Mouse (Mus musculus) midbrain, embryonic 11.5 days (tissue): ENCODE measurements around the gene Nat9. TPM values are rescaled to one million over a fixed set of nuclear protein-coding genes. Genes with fewer than 3 reads are reported as not detected.

Experiments
- ATAC-seq: fragments of 200-750 bp; cut with Nextera tagmentation; 2 replicates; pipeline ENCODE4 v1.8.0; 2017; ENCODE audit warnings: moderate TSS enrichment, moderate library complexity; ENCODE audit not compliant: low FRiP score
- DNase-seq: peaks from one replicate; pipeline ENCODE4 v3.0.0; 2015; ENCODE audit warnings: low spot score; ENCODE audit errors: missing footprints
- H3K27ac ChIP-seq: fragments of 300-500 bp; sonication (generic); 2 replicates; pipeline ENCODE4 v1.5.1; 2014; ENCODE audit warnings: low read depth, low read length
- H3K27me3 ChIP-seq: fragments of 300-500 bp; sonication (generic); 2 replicates; pipeline ENCODE4 v1.6.1; 2014; ENCODE audit warnings: mild to moderate bottlenecking, low read length, moderate library complexity, mixed read lengths; ENCODE audit not compliant: control insufficient read depth, insufficient read depth
- H3K36me3 ChIP-seq: fragments of 300-500 bp; sonication (generic); 2 replicates; pipeline ENCODE4 v1.6.1; 2014; ENCODE audit warnings: mild to moderate bottlenecking, low read length, moderate library complexity, mixed read lengths; ENCODE audit not compliant: control insufficient read depth, insufficient read depth
- H3K4me1 ChIP-seq: fragments of 300-500 bp; sonication (generic); 2 replicates; pipeline ENCODE4 v1.6.1; 2014; ENCODE audit warnings: low read length; ENCODE audit not compliant: control insufficient read depth, insufficient read depth
- H3K4me2 ChIP-seq: fragments of 300-500 bp; sonication (generic); 2 replicates; pipeline ENCODE4 v1.6.1; 2014; ENCODE audit warnings: mild to moderate bottlenecking, moderate library complexity
- H3K4me3 ChIP-seq: fragments of 300-500 bp; sonication (generic); 2 replicates; pipeline ENCODE4 v1.5.1; 2014; ENCODE audit warnings: low read depth, low read length
- H3K9ac ChIP-seq: fragments of 300-500 bp; sonication (generic); 2 replicates; pipeline ENCODE4 v1.6.1; 2014; ENCODE audit warnings: low read length
- H3K9me3 ChIP-seq: fragments of 300-500 bp; sonication (generic); 2 replicates; pipeline ENCODE4 v1.6.1; 2016; ENCODE audit warnings: low read length; ENCODE audit not compliant: control insufficient read depth
- WGBS: fragments of 180-500 bp; shearing (Covaris S2); extraction: QIAGEN DNeasy Blood & Tissue Kit; methylation state at CpG from one replicate; pipeline ENCODE4 v1.1.7; 2014; 5-methylcytosine and 5-hydroxymethylcytosine counted together
- polyA plus RNA-seq: library from polyadenylated mRNA; unstranded; fragments of >200 nt; fragmentation: Nextera tagmentation; extraction: Ambion mirVana; gene quantifications from 2 replicates; pipeline ENCODE4 v1.2.1, GENCODE M21; 2014

The Nat9 gene
- 17.7 and 19.2 TPM in 2 replicates for polyA plus RNA-seq

DNA sequence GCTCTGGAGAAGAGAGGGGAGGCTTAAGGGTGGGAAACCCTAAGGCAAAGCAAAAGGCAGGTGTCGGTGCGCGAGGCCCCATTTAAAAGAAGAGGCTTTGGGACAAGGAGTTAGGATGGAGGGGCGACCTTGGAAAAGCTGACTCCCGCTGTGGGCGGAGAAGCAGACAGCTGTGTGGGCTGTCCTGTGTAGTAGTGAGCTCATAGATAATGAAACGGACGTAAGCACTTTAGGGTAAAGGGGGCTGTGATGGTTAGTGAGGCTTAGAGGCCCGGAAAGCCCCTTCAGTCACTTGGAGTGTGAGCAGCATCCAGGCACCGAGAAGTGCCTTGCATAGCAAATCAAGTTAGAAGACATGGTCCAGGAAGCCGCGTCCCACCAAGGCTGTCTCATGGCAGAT is at the start of gene Nat9:
Gene Nat9 (minus strand): TSS at position 167 of the 400 bp plus-strand sequence.
- ATAC-seq (peak; percentile 49; the same call in 1 of the 2 replicates), DNase-seq (no peak)
- H3K4me3 ChIP-seq = peak within 1 kb of the TSS; percentile 54
- peaks cover 10% of the 10 kb centered on the region; the same call in 1 of the 2 replicates for H3K4me1 ChIP-seq
- no peaks in the 10 kb centered on the region for H3K36me3 ChIP-seq
- peak within 1 kb of the TSS; percentile 91 for H3K4me2 ChIP-seq
- H3K9ac ChIP-seq = peak within 1 kb of the TSS; percentile 75
- H3K9me3 ChIP-seq = no peaks in the 10 kb centered on the region
- peak within 1 kb of the TSS; percentile 2; the same call in 1 of the 2 replicates for H3K27ac ChIP-seq
- WGBS = 12% methylated on average over 12 of the region's 12 CpGs
- no peaks in the 10 kb centered on the region for H3K27me3 ChIP-seq

DNA sequence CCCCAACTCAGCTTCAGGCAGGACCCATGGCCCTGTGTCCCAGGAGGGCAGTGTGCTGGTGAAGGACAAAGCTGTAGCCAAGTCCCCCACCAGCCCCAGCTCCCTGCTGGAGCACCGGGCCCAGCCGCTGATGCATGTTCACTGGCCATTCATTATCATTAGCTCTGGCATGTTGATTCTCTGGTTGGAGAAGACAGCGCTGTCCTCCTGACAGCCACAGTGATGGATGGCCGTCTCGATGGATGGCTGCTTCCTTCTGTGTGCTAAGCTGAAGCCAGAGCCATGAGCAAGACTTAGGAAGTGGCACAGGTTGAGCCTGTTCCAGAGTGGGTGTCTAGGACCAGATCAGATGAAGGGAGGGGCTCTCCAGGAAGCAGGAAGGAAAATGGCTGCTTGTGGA is 48.9 kb upstream of the Nat9 start:
- H3K4me3 ChIP-seq = no peak overlapping the region
- DNase-seq = no peak
- no peak overlapping the region for H3K27ac ChIP-seq
- H3K9ac ChIP-seq = no peak overlapping the region
- 73% methylated on average over 5 of the region's 5 CpGs for WGBS
- peaks cover 27% of the 10 kb centered on the region for H3K4me1 ChIP-seq
- no peaks in the 10 kb centered on the region for H3K36me3 ChIP-seq
- no peak overlapping the region for H3K4me2 ChIP-seq
- no peaks in the 10 kb centered on the region for H3K9me3 ChIP-seq
- H3K27me3 ChIP-seq = no peaks in the 10 kb centered on the region
- ATAC-seq = no peak

DNA sequence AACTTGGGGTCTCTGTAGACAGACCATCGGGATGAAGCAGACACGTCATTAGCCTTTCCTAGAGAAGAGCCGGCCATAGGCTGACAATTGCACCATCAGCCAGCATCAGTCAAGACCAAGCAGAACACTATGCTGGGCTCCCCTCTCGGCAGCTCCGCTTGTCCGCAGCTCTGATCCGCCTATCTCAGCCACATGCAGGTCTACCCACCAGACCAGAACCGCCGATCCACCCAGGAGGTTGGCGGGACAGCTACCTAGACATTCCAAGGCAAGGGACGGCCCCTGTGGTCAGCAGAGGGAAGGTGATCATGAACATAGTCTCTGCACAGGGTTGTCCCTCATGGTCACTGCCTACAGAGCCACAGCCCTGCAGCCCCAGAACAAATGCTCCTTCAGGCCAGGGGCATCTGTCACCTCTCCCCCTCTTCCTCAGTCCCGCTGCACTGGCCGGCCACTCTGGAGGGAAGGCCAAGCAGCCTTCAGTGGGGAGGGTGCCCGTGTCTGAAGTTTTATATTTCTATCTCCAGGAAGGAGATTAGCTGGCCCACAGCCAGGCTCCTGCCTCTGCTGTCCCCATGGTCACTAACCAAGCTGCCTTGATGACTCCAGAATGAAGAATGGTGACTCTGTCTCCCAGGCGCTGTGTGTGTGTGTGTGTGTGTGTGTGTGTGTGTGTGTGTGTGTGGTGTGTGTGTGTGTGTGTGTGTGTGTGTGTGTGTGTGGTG is 46.8 kb upstream of the Nat9 start:
- WGBS = 76% methylated on average over 14 of the region's 15 CpGs
- DNase-seq = no peak
- no peak for ATAC-seq
- no peaks in the 10 kb centered on the region for H3K36me3 ChIP-seq
- no peak overlapping the region for H3K9ac ChIP-seq
- peak overlapping the region; percentile 30; the same call in 1 of the 2 replicates for H3K27ac ChIP-seq
- peaks cover 29% of the 10 kb centered on the region for H3K4me1 ChIP-seq
- H3K4me3 ChIP-seq = no peak overlapping the region
- no peak overlapping the region for H3K4me2 ChIP-seq
- H3K27me3 ChIP-seq = no peaks in the 10 kb centered on the region
- no peaks in the 10 kb centered on the region for H3K9me3 ChIP-seq

DNA sequence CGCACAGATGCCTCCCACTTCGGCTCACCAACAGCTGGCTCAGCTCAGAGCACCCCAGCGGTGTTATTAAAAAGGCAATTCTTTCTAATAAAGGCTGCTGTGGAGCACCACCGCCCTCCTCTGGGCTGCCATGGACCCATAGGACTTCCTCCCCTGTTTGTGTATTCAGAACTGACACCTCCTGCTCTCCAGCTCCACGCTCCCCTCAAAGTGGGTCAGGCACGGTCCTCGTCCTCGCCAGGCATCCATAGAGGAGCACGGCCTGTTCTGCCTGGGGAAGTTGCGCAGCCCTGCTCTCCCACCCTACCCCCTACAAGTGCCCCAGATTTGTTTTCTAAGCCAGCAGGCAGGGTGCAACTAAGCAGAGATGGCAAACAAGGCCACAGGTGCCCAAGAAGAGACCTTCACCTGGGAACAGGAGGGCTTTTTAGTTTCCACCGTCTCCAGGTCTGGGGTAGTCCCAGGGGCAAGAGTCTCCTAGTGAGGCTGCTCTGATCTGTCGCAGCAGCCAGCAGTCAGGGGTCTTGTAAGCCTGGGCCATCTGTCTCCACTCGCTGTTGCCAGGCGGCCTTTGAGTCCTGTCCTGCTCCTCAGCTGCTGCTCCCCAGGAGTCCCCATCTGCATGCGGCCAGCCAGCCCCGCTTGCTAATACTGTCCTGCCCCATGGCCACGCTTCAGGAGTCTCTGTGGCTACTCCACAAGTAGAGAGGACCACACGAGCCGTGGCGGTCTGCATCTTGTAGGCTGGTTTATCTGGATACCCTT is 46.0 kb upstream of the Nat9 start:
- Histone ChIP-seq H3K36me3 (no peaks in the 10 kb centered on the region), H3K4me3 (no peak overlapping the region), H3K27ac (peak overlapping the region; percentile 30; the same call in 1 of the 2 replicates), H3K4me2 (no peak overlapping the region), H3K4me1 (peaks cover 29% of the 10 kb centered on the region), H3K9ac (no peak overlapping the region), H3K9me3 (no peaks in the 10 kb centered on the region), H3K27me3 (no peaks in the 10 kb centered on the region)
- WGBS = 45% methylated on average over 20 of the region's 20 CpGs
- peak; percentile 60 for ATAC-seq
- no peak for DNase-seq

DNA sequence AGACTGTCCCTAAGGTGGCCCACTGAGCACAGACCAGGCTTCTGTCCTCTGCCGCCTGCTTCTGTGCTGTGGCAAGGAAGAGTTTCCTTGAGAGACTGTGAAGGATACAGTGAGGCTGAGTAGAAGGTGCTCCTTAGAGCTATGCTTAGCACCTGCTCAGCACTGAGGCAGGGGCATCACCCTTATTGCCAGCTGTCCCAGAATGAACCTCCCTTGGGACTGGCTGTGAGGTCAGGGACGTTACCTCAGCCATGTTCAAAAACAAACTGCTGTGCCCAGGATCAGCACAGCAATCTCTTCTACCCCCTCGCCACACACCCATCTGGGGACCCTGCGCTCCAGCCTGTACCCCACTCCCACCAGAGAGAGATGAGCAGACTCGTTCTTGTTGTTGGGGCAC is 45.2 kb upstream of the Nat9 start:
- H3K4me3 ChIP-seq = no peak overlapping the region
- ATAC-seq (no peak), DNase-seq (no peak)
- no peaks in the 10 kb centered on the region for H3K9me3 ChIP-seq
- H3K9ac ChIP-seq = no peak overlapping the region
- H3K27ac ChIP-seq = no peak overlapping the region
- WGBS = 68% methylated on average over 5 of the region's 5 CpGs
- H3K27me3 ChIP-seq = no peaks in the 10 kb centered on the region
- H3K4me1 ChIP-seq = peaks cover 34% of the 10 kb centered on the region
- no peak overlapping the region for H3K4me2 ChIP-seq
- H3K36me3 ChIP-seq = no peaks in the 10 kb centered on the region

DNA sequence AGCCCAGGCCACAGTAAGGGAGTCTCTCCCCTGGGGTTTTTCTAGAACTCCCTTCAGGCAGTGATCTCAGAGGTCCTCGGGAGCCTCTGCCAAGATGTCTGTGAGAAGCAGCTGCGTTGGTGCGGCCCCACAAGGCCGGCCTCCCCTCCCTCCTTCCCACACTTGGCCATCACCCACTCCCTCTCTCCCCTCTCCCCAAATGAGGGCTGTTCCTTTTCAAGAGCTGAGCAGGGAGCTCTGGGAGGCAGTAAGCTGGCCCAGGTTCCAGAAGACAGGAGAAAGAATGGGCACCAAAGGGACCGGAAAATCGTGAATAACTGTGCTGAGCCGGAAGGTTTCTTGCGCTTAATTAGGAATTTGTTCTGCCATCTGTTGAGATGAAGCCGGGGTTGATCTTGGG is 44.3 kb upstream of the Nat9 start:
- H3K27ac ChIP-seq = no peak overlapping the region
- no peak overlapping the region for H3K9ac ChIP-seq
- H3K4me2 ChIP-seq = no peak overlapping the region
- no peaks in the 10 kb centered on the region for H3K27me3 ChIP-seq
- H3K9me3 ChIP-seq = no peaks in the 10 kb centered on the region
- ATAC-seq (no peak), DNase-seq (no peak)
- no peak overlapping the region for H3K4me3 ChIP-seq
- H3K36me3 ChIP-seq = no peaks in the 10 kb centered on the region
- peaks cover 44% of the 10 kb centered on the region for H3K4me1 ChIP-seq
- WGBS = 55% methylated on average over 9 of the region's 9 CpGs

DNA sequence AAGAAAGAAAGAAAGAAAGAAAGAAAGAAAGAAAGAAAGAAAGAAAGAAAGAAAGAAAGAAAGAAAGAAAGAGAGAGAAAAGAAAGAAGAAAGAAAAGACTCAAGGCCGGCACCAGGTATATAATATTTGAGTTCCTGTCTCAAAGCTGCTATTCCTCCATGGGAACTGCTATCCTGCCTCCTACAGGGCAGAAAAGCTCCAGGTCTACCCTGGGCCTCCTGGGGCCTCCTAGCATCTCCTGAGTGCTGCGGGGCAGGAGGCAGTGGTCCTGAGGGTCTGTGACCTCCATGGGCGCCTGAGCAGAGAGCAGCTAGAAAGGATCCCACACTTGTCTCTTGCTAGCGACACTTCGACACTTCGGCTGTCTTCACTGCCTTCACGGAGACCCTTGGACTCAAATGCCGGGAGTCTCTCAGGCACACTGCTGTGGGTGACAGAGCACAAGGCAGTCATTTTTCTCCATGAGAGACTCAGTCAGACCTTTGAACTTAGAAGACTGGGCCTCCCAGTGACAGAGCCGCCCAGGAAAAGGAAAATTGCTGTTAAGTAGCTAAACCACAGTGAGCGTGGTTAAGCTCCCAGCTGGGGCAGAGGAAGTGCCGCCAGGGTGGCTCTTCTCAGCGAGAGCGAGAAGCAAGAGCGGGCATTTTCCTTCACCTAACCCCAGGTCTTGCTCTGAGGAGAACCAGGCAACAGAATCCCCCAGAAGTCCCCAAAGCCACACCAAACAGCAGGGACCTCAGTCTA is 43.7 kb upstream of the Nat9 start:
- no peak for DNase-seq
- Histone ChIP-seq H3K27me3 (no peaks in the 10 kb centered on the region), H3K4me3 (no peak overlapping the region), H3K4me2 (no peak overlapping the region), H3K27ac (no peak overlapping the region), H3K9ac (no peak overlapping the region), H3K36me3 (no peaks in the 10 kb centered on the region), H3K9me3 (no peaks in the 10 kb centered on the region), H3K4me1 (peaks cover 46% of the 10 kb centered on the region)
- no peak for ATAC-seq
- 58% methylated on average over 14 of the region's 14 CpGs for WGBS

DNA sequence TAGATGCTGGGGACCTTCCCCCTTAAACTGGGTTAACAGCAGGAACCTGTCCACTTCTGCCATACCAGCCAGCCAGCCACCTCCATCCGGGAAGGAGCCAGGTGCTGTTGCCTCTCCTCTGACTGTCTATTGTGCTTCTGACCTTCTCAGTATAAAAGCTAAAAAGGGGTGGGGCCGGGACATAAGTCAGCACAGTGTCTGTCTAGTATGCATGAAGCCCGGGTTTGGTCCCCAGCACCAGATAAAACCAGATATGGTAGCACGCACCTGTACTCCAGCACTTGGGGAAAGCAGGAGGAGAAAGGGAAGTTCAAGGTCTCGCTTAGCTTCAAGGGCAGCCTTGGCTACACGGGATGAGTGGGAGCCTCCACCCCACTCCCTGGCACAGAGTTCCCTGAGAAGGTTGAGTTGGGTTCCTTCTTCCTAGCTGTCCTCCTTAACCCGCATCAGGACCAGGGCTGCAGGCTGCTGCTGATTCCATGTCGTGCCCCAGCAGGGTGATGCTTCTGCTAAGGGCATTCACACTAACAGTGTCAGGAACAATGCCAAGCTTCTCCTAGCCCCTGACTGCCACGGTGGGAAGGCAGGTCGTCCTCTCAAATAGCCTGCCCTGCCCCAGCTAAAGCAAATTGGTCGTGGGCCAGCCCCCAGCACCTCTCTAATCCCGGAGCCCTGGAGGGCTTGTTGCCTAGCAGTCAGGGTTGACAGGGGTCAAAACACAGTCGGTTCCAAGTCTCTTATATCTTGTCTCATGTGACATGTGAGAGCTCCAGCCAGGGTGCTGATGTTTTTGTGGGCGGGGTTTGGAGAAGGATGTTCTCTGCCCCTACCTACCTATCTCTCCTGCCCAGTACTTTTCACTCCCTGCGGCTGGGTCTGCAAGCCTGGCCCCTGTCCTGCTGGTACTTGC is 41.6 kb upstream of the Nat9 start:
- H3K36me3 ChIP-seq = no peaks in the 10 kb centered on the region
- WGBS = 52% methylated on average over 15 of the region's 15 CpGs
- H3K4me1 ChIP-seq = peaks cover 45% of the 10 kb centered on the region
- ATAC-seq = no peak
- no peak for DNase-seq
- no peak overlapping the region for H3K4me3 ChIP-seq
- H3K27me3 ChIP-seq = no peaks in the 10 kb centered on the region
- no peak overlapping the region for H3K9ac ChIP-seq
- H3K9me3 ChIP-seq = no peaks in the 10 kb centered on the region
- no peak overlapping the region for H3K4me2 ChIP-seq
- H3K27ac ChIP-seq = no peak overlapping the region
